Mouse (Mus musculus): Measurements from ENCODE around the gene Slc44a1.

Slc44a1 gene

GRCm38 (mm10) chr4:53440010-53440815 lies at the start of gene Slc44a1:
Gene Slc44a1, plus strand, starts transcription at chr4:53440413.
- DNase-seq (ENCODE audit: extremely low read depth, low read depth, low spot score) = no peak

- no peak for DNase-seq (ENCODE audit: extremely low read depth, low read depth, low spot score)
Measured at GRCm38 (mm10) chr4:53395002-53395401, 45.2 kb upstream of the Slc44a1 start.

GRCm38 (mm10) chr4:53396623-53397192 lies 43.5 kb upstream of the Slc44a1 start:
- DNase-seq (ENCODE audit: extremely low read depth, low read depth, low spot score) = no peak

- no peak for DNase-seq (ENCODE audit: extremely low read depth, low read depth, low spot score)
Measured at GRCm38 (mm10) chr4:53397280-53398117, 42.7 kb upstream of the Slc44a1 start.

- DNase-seq (ENCODE audit: extremely low read depth, low read depth, low spot score) = no peak
Measured at GRCm38 (mm10) chr4:53398561-53398960, 41.7 kb upstream of the Slc44a1 start.

- no peak for DNase-seq (ENCODE audit: extremely low read depth, low read depth, low spot score)
Measured at GRCm38 (mm10) chr4:53399428-53399827, 40.8 kb upstream of the Slc44a1 start.

- DNase-seq (ENCODE audit: extremely low read depth, low read depth, low spot score) = no peak
Measured at GRCm38 (mm10) chr4:53403386-53403785, 36.8 kb upstream of the Slc44a1 start.

- no peak for DNase-seq (ENCODE audit: extremely low read depth, low read depth, low spot score)
Measured at GRCm38 (mm10) chr4:53404431-53404925, 35.7 kb upstream of the Slc44a1 start.

GRCm38 (mm10) chr4:53406866-53407265 lies 33.3 kb upstream of the Slc44a1 start:
- DNase-seq (ENCODE audit: extremely low read depth, low read depth, low spot score) = no peak

- DNase-seq (ENCODE audit: extremely low read depth, low read depth, low spot score) = no peak
Measured at GRCm38 (mm10) chr4:53408821-53409220, 31.4 kb upstream of the Slc44a1 start.

GRCm38 (mm10) chr4:53409526-53410085 lies 30.6 kb upstream of the Slc44a1 start:
- no peak for DNase-seq (ENCODE audit: extremely low read depth, low read depth, low spot score)

- DNase-seq (ENCODE audit: extremely low read depth, low read depth, low spot score) = no peak
Measured at GRCm38 (mm10) chr4:53410752-53411151, 29.5 kb upstream of the Slc44a1 start.

GRCm38 (mm10) chr4:53411958-53412870 lies 28.0 kb upstream of the Slc44a1 start:
- no peak for DNase-seq (ENCODE audit: extremely low read depth, low read depth, low spot score)

GRCm38 (mm10) chr4:53412991-53413390 lies 27.2 kb upstream of the Slc44a1 start:
- DNase-seq (ENCODE audit: extremely low read depth, low read depth, low spot score) = no peak

- DNase-seq (ENCODE audit: extremely low read depth, low read depth, low spot score) = no peak
Measured at GRCm38 (mm10) chr4:53414031-53414797, 26.0 kb upstream of the Slc44a1 start.

- peak; percentile 63 for DNase-seq (ENCODE audit: extremely low read depth, low read depth, low spot score)
Measured at GRCm38 (mm10) chr4:53415873-53416637, 24.2 kb upstream of the Slc44a1 start.

GRCm38 (mm10) chr4:53416928-53417327 lies 23.3 kb upstream of the Slc44a1 start:
- DNase-seq (ENCODE audit: extremely low read depth, low read depth, low spot score) = no peak

- no peak for DNase-seq (ENCODE audit: extremely low read depth, low read depth, low spot score)
Measured at GRCm38 (mm10) chr4:53422799-53423198, 17.4 kb upstream of the Slc44a1 start.

GRCm38 (mm10) chr4:53427120-53427519 lies 13.1 kb upstream of the Slc44a1 start:
- DNase-seq (ENCODE audit: extremely low read depth, low read depth, low spot score) = no peak

All from fat pad, adult 2 months (tissue).